Mouse (Mus musculus): Measurements from ENCODE around the gene Slc38a1. TPM values are rescaled to one million over a fixed set of nuclear protein-coding genes. Genes with fewer than 3 reads are reported as not detected.

The Slc38a1 gene
- total RNA-seq, 1 experiment from 2014 or later = 85.3 TPM

Other genes with a start within 250 kb of the Slc38a1 start
- 138 and 166 TPM in 2 replicates for gene Scaf11, start 182.1 kb downstream of the Slc38a1 start, total RNA-seq (2017)
- 85.6 and 103 TPM in 2 replicates for gene Slc38a2, start 56.8 kb upstream of the Slc38a1 start, total RNA-seq (2017)